Mouse (Mus musculus): ENCODE results near the gene Samd4b. TPM values are rescaled to one million over a fixed set of nuclear protein-coding genes. Genes with fewer than 3 reads are reported as not detected.

Samd4b gene
- polyA plus RNA-seq, 1 experiment from 2014 or later = 40.2 TPM

GRCm38 (mm10) chr7:28568253-28568652 is 29.7 kb downstream of the Samd4b start:
- Histone ChIP-seq H3K4me1 (peaks cover 21% of the 10 kb centered on the region), H3K9me3 (replicated peaks) (no peaks in the 10 kb centered on the region), H3K36me3 (peaks cover 71% of the 10 kb centered on the region), H3K4me3 (no peak overlapping the region), H3K27ac (no peak overlapping the region), H3K27me3 (ENCODE audit: low read depth, poor library complexity, severe bottlenecking) (no peaks in the 10 kb centered on the region)
- peak; percentile 71 for DNase-seq (ENCODE audit: low spot score)

GRCm38 (mm10) chr7:28567539-28567938 is 30.4 kb downstream of the Samd4b start:
- Histone ChIP-seq H3K27ac (no peak overlapping the region), H3K4me1 (peaks cover 20% of the 10 kb centered on the region), H3K36me3 (peaks cover 78% of the 10 kb centered on the region), H3K9me3 (replicated peaks) (no peaks in the 10 kb centered on the region), H3K27me3 (ENCODE audit: low read depth, poor library complexity, severe bottlenecking) (no peaks in the 10 kb centered on the region), H3K4me3 (no peak overlapping the region)
- DNase-seq (ENCODE audit: low spot score) = no peak
- whole genome bisulfite sequencing = 91% methylated on average over 4 of the region's 4 CpGs

GRCm38 (mm10) chr7:28565407-28565806 is 32.5 kb downstream of the Samd4b start:
- peaks cover 98% of the 10 kb centered on the region for H3K36me3 ChIP-seq

GRCm38 (mm10) chr7:28562951-28563350 is 35.0 kb downstream of the Samd4b start:
- Histone ChIP-seq H3K27me3 (ENCODE audit: low read depth, poor library complexity, severe bottlenecking) (no peaks in the 10 kb centered on the region), H3K36me3 (peaks cover 96% of the 10 kb centered on the region), H3K4me3 (no peak overlapping the region), H3K4me1 (peaks cover 9% of the 10 kb centered on the region; the same call in 1 of the 2 replicates), H3K27ac (no peak overlapping the region), H3K9me3 (replicated peaks) (no peaks in the 10 kb centered on the region)
- 97% methylated on average over 13 of the region's 13 CpGs for WGBS
- DNase-seq (ENCODE audit: low spot score) = no peak

More at GRCm38 (mm10) chr7:28565407-28565806, 32.5 kb downstream of the Samd4b start:
- H3K9me3 ChIP-seq (replicated peaks) = no peaks in the 10 kb centered on the region
- no peaks in the 10 kb centered on the region for H3K27me3 ChIP-seq (ENCODE audit: low read depth, poor library complexity, severe bottlenecking)
- peaks cover 4% of the 10 kb centered on the region; the same call in 1 of the 2 replicates for H3K4me1 ChIP-seq
- 81% methylated on average over 5 of the region's 5 CpGs for WGBS
- DNase-seq (ENCODE audit: low spot score) = no peak
- no peak overlapping the region for H3K4me3 ChIP-seq
- H3K27ac ChIP-seq = no peak overlapping the region

GRCm38 (mm10) chr7:28562371-28562770 is 35.6 kb downstream of the Samd4b start:
- 96% methylated on average over 13 of the region's 13 CpGs for WGBS
- Histone ChIP-seq H3K9me3 (replicated peaks) (no peaks in the 10 kb centered on the region), H3K27me3 (ENCODE audit: low read depth, poor library complexity, severe bottlenecking) (no peaks in the 10 kb centered on the region), H3K27ac (no peak overlapping the region), H3K4me1 (peaks cover 9% of the 10 kb centered on the region; the same call in 1 of the 2 replicates), H3K36me3 (peaks cover 94% of the 10 kb centered on the region), H3K4me3 (no peak overlapping the region)
- no peak for DNase-seq (ENCODE audit: low spot score)

DNA sequence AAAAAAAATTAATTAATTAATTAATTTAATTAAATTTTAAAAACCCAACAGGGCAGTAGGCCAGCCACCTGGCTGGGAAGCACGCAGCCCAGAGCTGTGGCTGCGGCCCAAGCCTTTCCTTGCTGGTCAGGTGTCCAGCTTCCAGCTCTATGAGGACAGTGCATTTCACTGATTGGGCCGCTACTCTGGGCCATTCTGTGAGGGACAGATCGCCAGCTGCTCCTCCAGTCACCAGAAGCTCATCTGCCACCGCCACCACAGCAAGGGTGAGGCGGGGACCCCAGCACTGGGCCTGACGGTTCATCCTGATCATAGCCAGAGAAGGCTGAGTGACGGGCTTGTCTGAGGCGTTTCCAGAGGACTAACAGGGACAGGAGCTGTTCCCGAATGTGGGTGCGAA is 36.0 kb downstream of the Samd4b start:
- H3K4me3 ChIP-seq = no peak overlapping the region
- H3K4me1 ChIP-seq = peaks cover 10% of the 10 kb centered on the region
- no peak for DNase-seq (ENCODE audit: low spot score)
- H3K36me3 ChIP-seq = peaks cover 90% of the 10 kb centered on the region
- H3K27ac ChIP-seq = no peak overlapping the region
- WGBS = 90% methylated on average over 11 of the region's 11 CpGs
- no peaks in the 10 kb centered on the region for H3K27me3 ChIP-seq (ENCODE audit: low read depth, poor library complexity, severe bottlenecking)
- no peaks in the 10 kb centered on the region for H3K9me3 ChIP-seq (replicated peaks)

DNA sequence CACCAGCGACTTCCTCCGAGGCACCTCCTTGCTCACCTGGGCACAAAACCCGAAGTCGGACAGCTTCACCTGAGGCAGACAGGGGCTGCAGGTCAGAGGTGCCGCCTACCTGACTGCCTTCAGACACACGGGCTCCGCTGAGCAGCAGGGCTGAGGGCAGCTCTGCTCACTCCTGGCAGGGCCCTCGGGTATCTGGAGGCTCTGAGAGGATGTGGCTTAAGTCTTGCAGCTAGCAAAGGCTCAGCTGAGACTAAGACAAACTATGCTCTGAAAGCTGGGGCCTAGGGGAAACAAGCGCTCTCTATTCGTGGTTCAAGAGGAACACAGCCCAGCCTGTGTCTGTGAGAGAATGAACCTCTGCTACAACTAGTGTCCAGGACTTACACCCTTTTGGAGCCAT is 37.1 kb downstream of the Samd4b start:
- DNase-seq (ENCODE audit: low spot score) = no peak
- Histone ChIP-seq H3K27me3 (ENCODE audit: low read depth, poor library complexity, severe bottlenecking) (no peaks in the 10 kb centered on the region), H3K27ac (no peak overlapping the region), H3K4me1 (peaks cover 21% of the 10 kb centered on the region), H3K4me3 (no peak overlapping the region), H3K36me3 (peaks cover 81% of the 10 kb centered on the region), H3K9me3 (replicated peaks) (no peaks in the 10 kb centered on the region)
- WGBS = 92% methylated on average over 10 of the region's 10 CpGs

GRCm38 (mm10) chr7:28558486-28558885 is 39.5 kb downstream of the Samd4b start:
- no peak overlapping the region for H3K27ac ChIP-seq
- H3K4me3 ChIP-seq = no peak overlapping the region
- no peak for DNase-seq (ENCODE audit: low spot score)
- 42% methylated on average over 4 of the region's 4 CpGs for WGBS
- peaks cover 21% of the 10 kb centered on the region for H3K4me1 ChIP-seq
- no peaks in the 10 kb centered on the region for H3K9me3 ChIP-seq (replicated peaks)
- H3K27me3 ChIP-seq (ENCODE audit: low read depth, poor library complexity, severe bottlenecking) = no peaks in the 10 kb centered on the region
- peaks cover 58% of the 10 kb centered on the region for H3K36me3 ChIP-seq

DNA sequence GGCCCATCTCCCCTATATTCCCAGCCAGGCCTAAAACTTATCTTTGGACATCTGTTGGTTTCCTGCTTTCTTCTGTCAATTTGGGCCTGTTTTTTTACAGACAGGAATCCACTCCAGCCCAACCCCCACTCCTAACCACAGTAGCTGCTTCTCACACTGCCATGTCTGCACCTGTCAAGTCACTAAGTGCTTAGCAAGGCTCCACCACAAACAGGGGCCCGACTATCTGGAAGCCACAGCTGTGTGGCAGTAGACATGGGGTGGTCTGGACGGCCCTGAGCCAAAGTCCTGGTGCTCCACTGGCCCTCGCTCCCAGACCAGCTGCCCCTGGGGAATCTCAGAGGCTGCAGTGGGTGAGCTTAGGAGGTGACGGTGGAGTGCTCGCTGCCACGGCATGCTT is 40.2 kb downstream of the Samd4b start:
- H3K4me1 ChIP-seq = peaks cover 20% of the 10 kb centered on the region
- no peaks in the 10 kb centered on the region for H3K9me3 ChIP-seq (replicated peaks)
- no peak overlapping the region; the same call in 1 of the 2 replicates for H3K27ac ChIP-seq
- H3K27me3 ChIP-seq (ENCODE audit: low read depth, poor library complexity, severe bottlenecking) = no peaks in the 10 kb centered on the region
- H3K36me3 ChIP-seq = peaks cover 50% of the 10 kb centered on the region
- DNase-seq (ENCODE audit: low spot score) = no peak
- H3K4me3 ChIP-seq = no peak overlapping the region
- whole genome bisulfite sequencing = 78% methylated on average over 6 of the region's 6 CpGs

DNA sequence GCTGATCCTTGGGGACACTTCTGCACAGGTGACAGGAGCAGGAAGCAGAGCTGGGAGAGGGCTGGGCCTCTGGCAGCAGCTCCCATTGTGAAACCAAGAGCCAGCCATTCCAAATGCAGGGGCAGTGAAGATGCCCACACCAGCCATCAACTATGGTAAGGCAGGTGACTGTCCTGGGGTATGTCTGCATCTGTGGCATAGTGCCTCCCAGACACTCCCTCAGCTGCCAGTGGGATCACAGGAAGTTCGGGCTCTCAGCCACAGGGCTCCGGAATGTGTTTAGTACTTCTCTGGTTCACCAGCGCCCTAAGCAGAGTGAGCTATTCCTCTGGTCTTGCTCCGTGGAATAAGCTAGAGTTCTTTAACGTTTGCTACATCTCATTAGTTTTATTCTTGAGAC is 40.9 kb downstream of the Samd4b start:
- Histone ChIP-seq H3K4me1 (peaks cover 18% of the 10 kb centered on the region), H3K9me3 (replicated peaks) (no peaks in the 10 kb centered on the region), H3K27ac (no peak overlapping the region), H3K27me3 (ENCODE audit: low read depth, poor library complexity, severe bottlenecking) (no peaks in the 10 kb centered on the region), H3K36me3 (peaks cover 44% of the 10 kb centered on the region), H3K4me3 (no peak overlapping the region)
- DNase-seq (ENCODE audit: low spot score) = no peak
- 74% methylated on average over 5 of the region's 5 CpGs for WGBS

DNA sequence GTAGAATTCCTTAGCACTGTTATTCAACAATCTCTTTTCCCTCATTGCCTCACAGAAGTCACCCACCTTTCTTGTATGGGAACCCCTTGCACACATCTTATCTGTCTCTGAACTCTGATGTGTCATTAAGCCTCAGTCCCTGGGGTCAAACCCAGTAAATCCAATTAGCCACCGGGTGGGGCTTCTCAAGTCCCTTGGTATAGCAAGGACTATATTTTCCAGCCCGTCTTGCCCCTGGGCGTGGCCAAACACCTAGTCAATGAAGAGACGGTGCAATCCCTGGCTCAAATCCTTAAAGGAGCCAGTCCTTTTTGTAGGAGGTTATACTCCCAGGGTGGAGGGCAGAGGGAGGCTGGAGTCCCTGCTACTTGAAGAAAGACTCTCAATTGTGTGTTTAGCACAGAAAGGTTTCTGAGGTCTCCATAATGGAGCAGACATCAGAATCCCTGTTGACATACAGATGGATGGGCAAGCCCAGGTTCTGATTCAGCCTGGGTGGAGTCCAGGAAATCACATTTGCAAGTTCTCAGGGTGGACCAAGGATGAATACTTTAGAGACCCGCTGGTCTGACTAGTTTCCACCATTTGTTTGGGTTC is 41.9 kb downstream of the Samd4b start:
- H3K27me3 ChIP-seq (ENCODE audit: low read depth, poor library complexity, severe bottlenecking) = no peaks in the 10 kb centered on the region
- H3K27ac ChIP-seq = no peak overlapping the region
- no peaks in the 10 kb centered on the region for H3K9me3 ChIP-seq (replicated peaks)
- H3K4me1 ChIP-seq = peaks cover 18% of the 10 kb centered on the region
- DNase-seq (ENCODE audit: low spot score) = no peak
- 16% methylated on average over 5 of the region's 5 CpGs for WGBS
- H3K36me3 ChIP-seq = peaks cover 35% of the 10 kb centered on the region
- no peak overlapping the region for H3K4me3 ChIP-seq

DNA sequence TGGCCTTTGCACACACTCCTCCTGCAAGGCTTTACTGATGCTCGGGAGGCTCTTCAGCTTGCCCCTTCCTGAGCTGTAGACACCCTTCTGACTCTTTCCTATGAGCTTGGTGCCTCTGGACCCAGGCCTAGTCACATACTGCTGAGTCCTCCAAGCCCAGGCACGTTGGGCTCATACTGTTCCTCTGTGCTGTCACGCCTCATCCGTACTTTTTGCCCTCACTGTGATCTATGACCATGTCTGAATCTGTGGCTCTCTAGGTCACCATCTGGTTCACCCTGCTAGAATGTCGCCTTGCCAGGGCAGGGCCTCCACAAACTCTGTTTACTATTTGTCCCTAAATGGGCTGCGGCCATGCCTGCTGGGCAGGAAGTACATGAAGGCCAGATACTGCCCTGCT is 44.9 kb downstream of the Samd4b start:
- no peak for DNase-seq (ENCODE audit: low spot score)
- peaks cover 6% of the 10 kb centered on the region for H3K27me3 ChIP-seq (ENCODE audit: low read depth, poor library complexity, severe bottlenecking)

GRCm38 (mm10) chr7:28547628-28548027 is 50.3 kb downstream of the Samd4b start:
- 69% methylated on average over 7 of the region's 7 CpGs for whole genome bisulfite sequencing
- Histone ChIP-seq H3K36me3 (no peaks in the 10 kb centered on the region), H3K4me3 (no peak overlapping the region), H3K4me1 (peaks cover 35% of the 10 kb centered on the region), H3K27me3 (ENCODE audit: low read depth, poor library complexity, severe bottlenecking) (peaks cover 60% of the 10 kb centered on the region), H3K27ac (no peak overlapping the region), H3K9me3 (replicated peaks) (no peaks in the 10 kb centered on the region)
- DNase-seq (ENCODE audit: low spot score) = no peak

More for the DNA sequence above, 44.9 kb downstream of the Samd4b start:
- Histone ChIP-seq H3K4me3 (no peak overlapping the region), H3K27ac (no peak overlapping the region), H3K4me1 (peaks cover 12% of the 10 kb centered on the region; the same call in 1 of the 2 replicates), H3K36me3 (peaks cover 7% of the 10 kb centered on the region; the same call in 1 of the 2 replicates), H3K9me3 (replicated peaks) (no peaks in the 10 kb centered on the region)
- WGBS = 89% methylated on average over 6 of the region's 6 CpGs

GRCm38 (mm10) chr7:28547154-28547553 is 50.8 kb downstream of the Samd4b start, which contains the start of gene Nccrp1:
Gene Nccrp1 (minus strand): TSS chr7:28547254.
- WGBS = 4% methylated on average over 5 of the region's 5 CpGs
- no peak for DNase-seq (ENCODE audit: low spot score)
- peak within 1 kb of the TSS; percentile 41 for H3K4me3 ChIP-seq
- H3K36me3 ChIP-seq = no peaks in the 10 kb centered on the region
- peaks cover 35% of the 10 kb centered on the region for H3K4me1 ChIP-seq
- H3K9me3 ChIP-seq (replicated peaks) = no peaks in the 10 kb centered on the region
- H3K27ac ChIP-seq = no peak within 1 kb of the TSS
- H3K27me3 ChIP-seq (ENCODE audit: low read depth, poor library complexity, severe bottlenecking) = peaks cover 60% of the 10 kb centered on the region

All from limb, embryonic 10.5 days (tissue).